Mouse (Mus musculus) cerebellum, adult 18-20 months (tissue): ENCODE measurements at regions not wholly inside any gene's neighbourhood (a gene's known extent, or its start where the extent isn't known, plus 50 kb on each side); places are given as distances from the start of the nearest gene placed in this dataset.

Experiments used
- DNase-seq, 2 experiments: peaks; one replicate each; pipeline ENCODE4 v3.0.0; 2021

DNA sequence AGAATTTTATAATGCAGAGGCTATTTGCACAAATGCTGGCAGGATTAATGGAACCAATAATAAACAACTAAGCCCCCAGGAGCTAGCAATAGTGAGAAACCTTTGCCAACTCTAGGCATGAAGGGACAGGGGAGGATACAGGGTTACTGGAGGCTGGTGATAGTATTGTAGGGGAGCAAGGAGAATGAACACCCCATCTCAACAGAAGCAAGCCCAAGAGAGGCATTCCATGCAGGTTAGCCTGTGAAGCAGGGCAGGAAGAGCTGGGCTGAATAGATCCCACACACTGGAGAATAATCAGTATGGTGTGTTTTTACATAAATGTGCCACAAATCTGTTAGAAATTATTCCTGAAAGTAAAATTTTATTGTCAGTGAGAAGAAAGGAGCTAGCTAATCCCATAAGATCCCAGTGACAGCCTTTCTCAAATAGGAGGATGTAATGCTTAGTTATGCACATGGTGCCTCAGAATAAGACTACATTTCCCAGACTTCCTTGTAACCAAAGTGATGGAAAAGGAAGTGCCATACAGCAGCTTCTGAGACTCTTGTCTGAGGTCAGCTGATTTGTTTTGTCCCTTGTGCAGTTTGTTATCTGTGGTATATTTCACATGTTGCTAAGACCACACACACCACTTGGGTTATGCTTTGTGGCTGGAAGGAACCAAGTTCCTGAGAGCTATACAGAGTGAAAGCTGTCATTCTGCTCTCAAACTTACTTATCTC is 111.1 kb downstream of the Ccdc71l start:
- no peak for DNase-seq

DNA sequence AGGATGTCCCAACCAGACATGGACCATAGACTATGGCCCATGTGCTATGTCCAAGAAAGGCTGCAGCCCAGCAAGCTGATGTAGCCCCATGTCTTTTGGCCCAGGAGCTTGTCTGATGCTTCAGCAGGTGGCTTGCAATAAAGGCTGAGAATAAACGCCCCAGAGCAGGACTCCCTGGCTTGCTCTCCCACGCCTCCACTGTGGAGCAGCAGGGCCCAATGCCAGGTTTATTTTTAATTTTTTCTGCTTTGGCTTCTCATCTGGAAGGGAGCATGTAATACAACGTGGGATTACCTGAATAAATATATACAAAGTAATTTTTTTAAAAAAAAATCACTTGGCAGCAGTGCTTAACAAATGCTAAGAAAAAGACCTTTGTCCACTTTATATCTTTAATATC is 125.7 kb downstream of the Ccdc71l start:
- DNase-seq: no peak

DNA sequence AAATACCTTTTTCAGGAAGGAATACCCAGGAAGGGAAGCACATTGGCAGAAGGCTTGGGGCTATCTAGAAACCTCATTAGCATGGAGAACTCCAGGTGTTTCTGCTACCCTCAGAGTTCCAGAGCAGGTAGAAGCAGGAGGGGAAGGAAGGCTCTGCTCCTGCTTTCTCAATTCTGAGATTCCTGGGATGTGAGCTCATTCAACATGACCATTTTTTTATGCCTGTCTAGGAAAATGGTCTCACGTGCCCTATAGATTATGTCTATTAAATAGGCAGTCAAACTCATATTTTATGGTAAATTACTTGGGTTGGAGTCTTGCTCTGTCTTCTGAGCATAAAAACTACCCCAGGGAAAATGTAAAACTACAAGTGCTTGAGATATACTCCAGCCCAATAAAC is 130.2 kb downstream of the Ccdc71l start:
- no peak for DNase-seq

DNA sequence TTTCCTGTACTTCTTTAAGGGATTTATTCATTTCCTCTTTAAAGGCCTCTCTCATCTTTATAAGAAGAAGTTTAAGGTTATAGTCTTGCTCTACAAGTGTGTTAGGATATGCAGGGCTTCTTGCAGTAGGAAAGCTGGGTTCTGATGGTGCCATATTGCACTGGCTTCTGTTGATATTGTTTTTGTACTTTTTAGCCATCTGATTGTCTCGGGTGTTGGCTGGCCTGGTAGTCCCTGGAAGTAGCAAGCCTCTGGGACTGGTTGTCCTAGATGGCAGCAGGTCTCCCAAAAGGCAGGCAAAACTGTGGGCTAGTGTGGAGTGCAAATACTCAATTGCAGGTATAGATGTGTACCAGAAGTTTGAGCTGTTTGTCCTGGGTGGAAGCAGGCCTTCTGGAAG is 147.1 kb downstream of the Ccdc71l start:
- no peak for DNase-seq

DNA sequence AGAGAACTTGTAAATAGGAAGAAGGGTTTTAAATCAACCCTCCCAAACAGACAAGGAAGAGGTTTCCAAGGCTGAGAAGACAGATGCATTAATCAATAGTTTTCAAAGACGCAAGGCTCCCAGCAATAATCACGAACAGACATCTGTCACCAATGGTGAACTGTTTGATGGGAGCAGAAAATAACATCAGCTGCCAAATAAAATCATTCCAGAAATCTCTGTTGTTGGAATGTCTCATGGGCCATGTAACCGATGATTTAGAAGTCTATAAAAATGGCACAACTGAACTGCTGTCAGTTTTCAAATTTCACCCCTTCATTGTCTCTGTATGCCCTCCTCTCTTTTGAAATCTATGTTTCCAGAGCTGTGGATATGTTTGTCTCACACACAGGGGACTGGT is 152.7 kb downstream of the Ccdc71l start:
- no peak for DNase-seq

DNA sequence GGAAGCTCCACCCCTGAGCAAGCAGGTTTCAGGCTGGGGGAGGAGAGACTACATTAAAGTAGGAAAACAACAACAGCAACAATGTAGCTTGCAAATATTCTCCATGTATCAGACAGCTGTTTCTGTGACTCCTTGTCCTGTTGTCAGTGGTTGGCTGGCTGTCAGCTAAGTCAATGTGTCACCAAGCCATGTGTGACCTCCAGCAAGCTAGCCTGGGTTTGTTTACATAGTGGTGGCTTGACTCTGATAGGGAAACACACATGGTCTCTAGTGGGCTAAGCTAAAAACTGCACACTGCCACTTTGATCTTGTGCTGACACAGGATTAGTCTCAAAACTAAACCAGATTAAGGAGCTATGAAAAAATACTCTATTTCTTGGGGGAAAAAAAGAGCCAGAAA is 155.1 kb downstream of the Ccdc71l start:
- no peak for DNase-seq

DNA sequence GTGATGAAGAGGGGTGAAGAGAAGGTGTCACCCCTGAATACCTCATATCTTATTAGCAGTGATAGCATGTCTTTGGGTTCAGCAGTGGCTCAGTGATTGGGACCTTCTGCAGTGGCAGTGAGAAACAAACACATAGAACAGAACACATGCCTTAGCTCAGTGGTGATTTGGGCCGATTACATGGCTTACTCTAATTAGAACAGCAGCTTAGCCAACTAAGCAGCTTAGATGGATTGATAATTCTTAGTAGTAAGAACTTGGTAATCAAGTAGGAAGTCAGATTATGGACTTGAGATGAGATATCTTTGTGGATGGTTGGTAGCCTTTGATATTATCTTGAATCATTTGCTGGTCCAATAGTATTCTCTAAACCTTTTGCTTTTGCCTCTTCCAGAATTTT is 167.0 kb downstream of the Ccdc71l start:
- DNase-seq: no peak

DNA sequence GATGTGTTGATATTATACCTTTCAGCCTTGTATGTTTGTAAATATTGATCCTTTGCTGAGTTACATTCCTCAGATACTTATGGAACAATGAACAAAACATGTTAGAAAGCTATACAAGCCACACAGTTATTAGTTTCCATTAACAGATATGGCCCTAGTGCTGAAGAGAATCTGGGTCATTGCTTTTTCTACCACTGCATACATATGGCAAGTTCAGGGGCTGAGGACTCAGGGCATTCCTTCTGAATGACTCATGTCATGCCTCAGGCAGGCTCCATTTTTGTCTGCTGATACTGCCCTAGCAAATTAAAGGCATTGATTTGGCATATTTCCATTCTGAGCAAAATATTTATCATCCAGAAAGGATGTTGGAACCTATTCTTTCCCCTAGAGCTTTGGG is 167.9 kb downstream of the Ccdc71l start:
- DNase-seq: no peak

DNA sequence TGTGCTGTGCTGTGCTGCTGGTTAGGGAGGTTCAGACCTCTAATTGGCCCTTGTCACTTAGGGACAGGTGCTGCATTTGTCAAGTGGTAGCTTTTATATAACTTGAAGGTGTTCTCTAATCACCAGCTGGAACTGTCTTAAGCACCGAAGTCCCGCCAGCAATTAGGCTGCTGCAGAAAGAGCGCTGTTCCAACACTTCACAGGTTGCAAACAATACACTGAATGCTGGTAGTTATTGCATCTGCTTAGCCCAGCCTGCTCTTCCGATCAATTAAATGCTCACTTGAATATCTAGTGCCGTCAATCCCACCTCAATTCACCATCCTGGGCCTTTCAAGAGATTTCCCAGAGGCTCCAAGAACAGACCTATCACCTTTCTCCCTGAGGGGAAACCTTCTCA is 175.3 kb downstream of the Ccdc71l start:
- DNase-seq: no peak

DNA sequence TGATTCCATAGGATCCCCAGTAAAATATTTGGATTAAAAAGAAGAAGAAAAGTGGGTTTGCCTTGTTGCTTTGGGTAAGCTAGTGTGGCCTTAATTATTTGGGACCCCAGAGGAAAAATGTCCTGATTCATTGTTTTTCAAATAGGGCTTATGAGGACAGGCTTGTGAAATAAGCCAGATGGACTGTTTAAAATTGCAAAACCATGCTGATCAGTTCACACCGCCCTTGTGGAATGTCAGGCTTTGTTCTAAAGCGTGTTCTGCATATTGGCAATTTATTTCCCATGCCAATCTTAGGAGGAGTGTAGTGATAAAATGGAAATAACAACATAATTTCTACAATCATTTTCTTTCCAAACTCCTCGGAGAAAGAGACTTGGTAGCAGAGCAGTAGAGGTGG is 189.3 kb downstream of the Ccdc71l start:
- no peak for DNase-seq

DNA sequence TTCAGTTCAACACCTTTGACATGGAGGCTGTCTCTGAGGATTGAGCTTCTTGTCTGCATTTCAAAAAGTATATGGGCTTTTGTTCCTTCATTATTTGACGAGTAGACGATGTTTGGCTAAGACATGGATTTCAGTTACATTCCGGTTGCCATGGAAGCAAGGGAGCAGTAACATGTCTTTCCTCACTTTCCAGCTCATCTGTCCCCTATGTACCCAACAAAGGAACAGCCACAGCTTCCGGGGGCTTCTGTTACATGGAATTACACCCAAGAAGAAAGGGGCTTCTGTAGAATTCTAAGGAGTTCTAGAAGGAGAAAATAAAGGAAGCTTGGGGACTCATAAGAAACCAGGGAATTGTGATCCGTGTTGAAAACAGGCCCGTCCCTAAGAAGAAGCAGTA is 202.8 kb downstream of the Ccdc71l start:
- DNase-seq: no peak

DNA sequence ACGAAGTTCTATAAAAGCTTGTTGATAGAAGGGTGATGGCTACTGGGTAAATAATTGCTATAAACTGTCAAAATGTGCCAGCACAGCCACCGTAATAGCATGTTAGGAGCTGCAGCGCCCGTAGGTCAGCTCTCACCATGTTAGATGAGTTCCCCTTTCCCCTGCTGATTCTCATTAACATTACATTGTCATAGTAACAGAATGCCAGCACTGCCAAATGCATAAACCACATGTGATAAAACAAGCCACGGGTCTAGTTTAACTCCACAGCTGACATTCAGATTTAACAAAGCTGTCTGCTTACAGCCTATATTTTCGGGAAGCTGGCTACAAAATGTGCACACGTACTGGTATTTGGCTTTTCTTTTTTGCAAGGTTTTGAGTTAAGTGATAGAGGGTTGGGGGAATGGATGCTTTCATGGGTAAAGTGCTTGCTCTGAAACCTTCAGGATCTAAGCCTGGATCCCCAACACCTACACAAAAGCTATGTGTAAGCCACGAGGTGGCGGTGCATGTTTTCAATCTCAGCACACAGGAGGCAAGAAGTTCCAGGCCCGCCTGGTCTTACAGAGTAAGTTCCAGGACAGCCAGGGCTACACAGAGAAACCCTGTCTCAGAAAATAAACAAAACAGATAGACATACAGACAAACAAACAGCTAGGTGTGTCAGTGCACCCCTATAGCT is 217.1 kb upstream of the Nampt start:
- DNase-seq: no peak

DNA sequence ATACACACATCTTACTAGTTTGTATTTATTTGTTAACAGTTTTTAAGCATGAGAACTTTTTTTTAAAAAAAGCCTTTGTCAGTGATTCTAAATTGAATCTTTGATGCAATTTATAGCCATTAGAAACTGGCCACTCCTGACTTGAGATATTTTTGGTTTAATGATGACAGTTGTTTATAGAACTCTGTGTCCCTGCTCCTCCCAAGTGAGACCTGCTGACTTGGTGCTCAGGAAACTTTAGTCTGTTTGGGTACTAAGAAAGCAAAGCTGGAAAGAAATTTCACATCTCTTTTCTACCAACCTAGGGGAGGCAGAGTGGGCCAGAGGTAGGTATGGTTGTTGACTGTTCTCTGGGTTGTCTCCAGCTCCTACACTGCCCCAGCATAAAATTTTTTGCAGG is 214.0 kb upstream of the Nampt start:
- DNase-seq: no peak

DNA sequence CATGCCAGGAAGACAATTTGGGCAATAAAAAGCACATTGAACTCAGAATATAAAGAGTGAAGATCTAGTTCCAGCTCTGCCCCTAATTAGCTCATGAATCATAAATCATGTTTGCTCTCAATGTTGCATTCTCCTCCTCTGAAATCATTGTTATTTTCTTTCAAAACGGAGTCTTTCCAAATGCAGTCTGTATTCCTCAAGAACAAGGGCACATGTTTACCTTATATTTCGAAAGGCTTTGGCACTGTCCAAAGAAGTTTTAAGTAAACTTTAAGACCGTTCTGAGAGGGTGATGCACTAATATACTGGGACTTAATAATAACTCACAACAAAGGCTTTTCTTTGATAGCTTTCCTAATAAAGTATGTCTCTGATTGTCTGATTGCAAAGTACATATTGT is 204.3 kb upstream of the Nampt start:
- DNase-seq: no peak

DNA sequence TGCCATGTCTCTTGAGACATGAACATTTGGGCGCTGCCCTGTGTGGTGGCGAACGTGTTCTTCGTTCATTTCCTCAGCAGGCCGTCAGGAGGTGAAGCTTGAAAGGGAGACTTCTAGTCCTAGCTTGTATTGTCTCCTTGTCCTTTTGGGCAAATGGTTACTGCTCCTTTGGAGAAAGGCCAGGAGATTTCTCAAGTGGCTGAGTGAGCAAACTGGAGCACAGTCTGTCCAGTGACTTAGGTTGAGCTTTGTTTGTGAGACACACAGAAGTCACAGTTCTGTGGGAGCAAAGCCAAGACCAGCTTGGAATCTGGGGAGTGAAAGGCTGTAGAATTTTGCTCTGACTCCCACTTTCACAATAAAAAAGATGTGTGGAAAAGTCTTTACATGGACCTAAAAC is 203.3 kb upstream of the Nampt start:
- no peak for DNase-seq

DNA sequence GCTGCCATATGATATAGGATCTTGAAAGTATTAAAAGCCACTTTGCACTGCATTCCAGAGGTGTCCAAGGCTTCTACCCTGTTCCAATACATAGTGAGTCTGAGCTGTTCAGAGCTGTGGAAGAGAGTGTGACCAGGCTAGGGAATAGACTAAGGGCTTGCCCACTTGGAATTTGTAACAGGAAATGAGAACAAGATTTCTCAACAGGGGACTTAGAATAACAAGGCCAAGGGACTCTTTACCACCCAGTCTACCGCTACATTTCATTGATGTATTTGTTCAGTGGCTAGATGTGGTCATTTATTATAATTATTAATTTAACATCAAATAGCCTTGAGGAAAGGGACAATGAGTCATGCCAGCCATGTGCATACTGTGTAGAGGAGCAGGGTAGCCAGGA is 202.3 kb upstream of the Nampt start:
- no peak for DNase-seq

DNA sequence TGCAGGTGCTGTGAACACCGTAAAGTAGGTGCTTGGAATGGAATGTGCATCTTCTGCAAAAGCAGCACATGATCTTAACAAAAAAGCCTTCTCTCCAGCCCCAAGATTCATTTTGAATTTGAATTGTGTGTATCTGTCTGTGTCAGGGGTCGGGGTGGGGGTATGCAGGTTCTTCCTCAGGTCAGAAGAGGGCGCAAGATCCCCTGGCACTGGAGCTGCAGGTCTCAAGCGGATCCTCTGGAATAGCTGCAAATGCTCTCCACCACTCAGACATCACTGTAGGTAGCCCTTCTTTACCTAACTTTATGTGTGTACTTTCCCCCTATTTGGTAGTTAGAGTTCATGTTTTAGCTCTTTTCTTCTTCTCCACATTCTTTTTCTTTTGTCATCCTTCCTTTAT is 199.5 kb upstream of the Nampt start:
- DNase-seq: no peak

DNA sequence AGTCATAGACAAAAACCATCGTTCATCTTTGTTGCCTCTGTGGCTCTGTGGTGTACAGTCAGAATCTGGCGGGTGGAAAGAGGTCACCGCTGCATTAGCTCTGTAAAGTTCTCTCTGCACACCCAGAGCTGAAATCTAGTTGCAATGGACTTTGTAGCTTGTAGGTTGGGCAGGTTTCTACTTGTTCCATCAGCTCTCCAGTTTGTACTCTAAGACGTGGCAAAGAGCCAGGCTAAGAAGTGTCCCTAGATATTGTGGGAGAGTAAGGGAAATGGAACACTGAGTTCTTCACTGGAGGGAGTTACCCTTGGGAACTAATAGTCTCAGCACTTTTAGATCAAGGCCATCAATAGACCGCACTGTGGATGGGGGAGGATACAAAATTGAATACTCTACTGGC is 197.6 kb upstream of the Nampt start:
- no peak for DNase-seq

DNA sequence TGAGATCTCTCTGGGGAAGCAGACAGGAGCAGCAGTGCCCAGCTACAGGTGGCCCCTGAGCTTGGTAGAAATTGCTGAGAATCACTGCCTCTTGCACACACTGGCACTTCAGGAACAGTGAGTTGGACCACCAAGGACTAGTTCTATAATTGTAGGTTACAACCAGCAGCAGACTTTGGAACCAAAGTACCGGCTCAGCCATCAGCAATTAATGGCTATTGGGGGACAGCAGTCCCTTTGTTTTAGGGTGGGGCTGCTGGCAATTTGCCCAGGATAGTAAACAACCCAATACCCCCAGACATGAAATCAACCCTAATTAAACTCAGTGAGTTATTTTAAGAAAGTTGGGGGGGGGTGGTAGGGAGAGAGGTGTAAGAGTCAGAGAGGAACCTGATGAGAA is 190.8 kb upstream of the Nampt start:
- no peak for DNase-seq

DNA sequence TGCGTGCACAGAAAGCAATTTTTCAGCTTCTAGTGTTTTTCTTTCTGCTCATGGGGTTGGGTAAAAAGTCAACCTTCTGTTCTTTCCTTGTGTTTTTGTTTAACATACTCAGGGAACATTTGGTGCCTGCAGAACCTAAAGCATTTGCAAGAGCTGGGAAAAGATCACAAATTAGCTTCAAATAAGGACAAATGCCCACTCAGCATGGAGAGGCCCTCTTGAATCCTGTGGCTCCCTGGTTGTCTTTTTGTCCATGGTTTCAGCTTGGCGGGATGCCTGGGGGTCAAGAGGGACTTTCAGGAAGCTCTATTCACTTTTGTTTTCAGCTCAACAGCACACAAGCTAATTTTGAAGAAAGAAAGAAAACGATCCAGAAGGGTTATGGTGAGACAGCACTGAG is 186.4 kb upstream of the Nampt start:
- peak; percentile 10 to 12 for DNase-seq

DNA sequence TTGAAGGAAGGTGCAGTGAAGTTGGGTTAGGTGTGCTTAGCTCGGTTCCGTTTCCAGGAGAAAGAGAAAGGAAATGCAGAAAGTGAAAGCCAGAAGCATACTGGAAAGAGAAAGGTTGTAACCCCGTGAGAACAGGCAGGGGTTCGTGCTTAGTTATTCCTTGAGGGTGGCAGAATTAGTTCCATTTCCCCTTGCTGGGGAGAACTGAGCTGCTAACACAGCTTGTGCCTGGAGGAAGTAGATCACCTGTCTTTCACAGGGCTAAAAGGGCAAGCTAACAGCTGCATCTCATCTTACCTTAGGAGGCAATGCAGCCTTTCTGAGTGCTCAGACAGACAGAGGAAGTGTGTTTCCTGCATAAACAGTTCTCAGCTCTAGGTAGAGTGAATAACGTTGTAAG is 184.3 kb upstream of the Nampt start:
- DNase-seq: no peak

DNA sequence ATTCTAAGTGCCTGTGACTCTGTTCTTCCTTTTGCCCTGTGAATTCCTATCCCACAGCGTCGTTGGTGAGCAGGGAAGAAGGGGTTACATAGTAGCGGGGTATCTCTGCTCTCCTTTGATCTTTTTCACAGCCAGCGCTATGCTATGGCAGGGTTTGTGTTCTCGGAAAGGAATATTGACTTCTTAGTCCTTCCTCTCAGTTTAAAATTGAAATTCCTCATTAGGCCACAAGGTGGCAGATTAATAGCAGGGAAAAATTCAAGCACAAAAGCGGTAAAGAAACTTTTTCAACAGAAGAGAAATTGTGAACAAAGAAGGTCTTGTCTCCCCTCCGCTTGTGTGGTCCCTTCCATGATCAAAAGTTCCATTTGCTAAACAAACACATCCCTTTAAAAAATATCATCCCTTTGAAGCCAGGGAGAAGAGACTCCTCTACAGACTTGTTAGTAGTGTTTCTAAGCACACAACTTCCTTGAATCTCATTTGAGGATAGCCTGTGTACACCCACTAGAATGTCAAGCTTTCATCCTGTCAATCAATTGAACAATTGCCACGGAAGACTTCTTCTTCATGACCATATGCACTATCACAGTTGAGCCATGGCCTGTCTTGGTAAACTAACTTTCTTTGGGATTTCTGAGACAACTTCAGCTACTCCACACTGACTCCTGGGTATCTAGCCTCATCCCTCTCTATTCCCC is 181.8 kb upstream of the Nampt start:
- DNase-seq: peak; percentile 26 to 31

DNA sequence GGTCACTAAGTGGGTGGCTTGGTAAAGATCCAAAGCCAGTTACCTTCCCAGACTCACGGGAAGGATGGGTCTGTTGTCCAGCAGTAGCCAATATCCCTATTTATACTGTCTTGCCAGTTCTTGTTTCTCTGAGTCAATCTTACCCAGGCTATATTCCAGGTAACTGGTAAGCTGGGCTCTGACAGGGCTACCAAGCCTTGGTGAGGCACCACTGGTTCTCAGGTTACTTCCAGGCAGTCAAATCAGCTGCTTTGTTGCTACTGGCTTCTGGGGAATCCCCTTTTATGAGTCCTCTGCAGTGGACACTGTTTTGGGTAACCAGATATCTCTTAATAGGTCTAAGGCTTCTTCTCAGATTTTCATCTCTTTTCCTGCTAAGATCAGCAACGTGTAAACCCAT is 178.8 kb upstream of the Nampt start:
- DNase-seq: no peak

DNA sequence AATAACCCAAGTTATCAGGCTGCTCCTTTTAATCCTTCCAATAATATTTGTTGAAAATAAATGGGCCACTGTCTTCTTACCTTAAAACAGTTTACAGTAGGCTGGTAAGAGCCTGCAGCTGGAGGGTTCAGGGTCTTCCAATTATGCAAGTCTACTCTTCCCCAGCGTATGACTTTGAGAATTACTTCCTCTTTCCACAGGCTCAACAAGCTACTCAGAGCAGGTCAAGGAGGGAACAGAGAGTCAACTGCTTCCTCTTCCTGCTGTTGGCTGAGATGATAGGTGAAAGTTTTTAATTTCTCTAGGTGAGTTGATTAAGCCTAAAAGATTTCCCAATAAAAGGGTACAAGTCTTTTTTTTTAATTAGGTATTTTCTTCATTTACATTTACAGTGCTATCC is 176.9 kb upstream of the Nampt start:
- DNase-seq: no peak
